Mouse (Mus musculus): Measurements from ENCODE around the gene Gipc3.

The Gipc3 gene

DNA sequence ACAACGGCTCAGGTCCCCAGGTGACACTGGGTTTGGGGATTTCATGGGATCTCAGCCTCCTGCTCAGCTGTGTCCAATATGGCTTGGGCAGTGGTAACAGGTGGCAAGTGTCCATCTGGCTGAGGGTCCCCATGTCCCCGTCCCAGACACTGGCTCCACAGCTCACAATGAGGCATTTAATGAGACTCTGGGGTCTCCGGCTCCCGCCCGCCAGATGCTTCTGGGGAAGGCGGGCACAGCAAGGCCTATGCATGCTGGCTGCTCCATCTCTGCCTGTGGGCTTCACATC lies 24.1 kb upstream of the Gipc3 start:
- in situ Hi-C loops (cut with MboI): no loop called here

DNA sequence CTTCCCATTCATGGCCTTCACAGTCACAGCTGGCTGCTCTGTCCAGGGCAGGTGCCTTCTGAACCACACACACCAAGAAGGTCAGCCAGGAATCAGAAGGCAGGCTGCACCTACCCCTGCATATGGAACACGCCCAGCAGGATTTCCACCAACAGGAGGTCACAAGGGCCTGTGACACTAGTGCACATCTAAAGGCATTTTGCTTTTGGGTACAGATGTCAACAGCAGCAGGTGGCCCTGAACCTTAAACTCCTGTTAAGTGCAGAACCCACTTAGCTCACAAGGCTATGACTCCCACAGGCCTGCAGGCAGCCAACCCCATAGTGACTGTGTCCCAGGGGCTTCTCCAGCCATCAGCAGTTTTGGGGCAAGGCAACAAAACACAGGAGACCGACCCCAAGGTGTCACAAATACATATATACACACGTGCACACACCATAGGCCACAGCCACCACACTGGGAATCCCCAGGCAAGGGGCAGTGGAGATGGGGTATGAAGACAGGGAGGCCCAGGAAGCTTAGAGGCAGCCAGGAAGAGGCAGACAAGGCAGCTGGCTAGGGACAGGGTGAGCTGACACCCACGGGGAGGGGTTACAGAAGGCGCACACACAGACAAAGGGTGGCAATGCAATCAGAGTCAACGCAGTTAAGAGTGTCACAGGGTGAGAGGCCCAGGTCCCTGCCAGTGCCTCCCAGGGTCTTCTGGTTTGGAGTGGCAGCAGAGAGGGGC lies 23.6 kb upstream of the Gipc3 start:
- in situ Hi-C loops (cut with MboI): no loop called here

DNA sequence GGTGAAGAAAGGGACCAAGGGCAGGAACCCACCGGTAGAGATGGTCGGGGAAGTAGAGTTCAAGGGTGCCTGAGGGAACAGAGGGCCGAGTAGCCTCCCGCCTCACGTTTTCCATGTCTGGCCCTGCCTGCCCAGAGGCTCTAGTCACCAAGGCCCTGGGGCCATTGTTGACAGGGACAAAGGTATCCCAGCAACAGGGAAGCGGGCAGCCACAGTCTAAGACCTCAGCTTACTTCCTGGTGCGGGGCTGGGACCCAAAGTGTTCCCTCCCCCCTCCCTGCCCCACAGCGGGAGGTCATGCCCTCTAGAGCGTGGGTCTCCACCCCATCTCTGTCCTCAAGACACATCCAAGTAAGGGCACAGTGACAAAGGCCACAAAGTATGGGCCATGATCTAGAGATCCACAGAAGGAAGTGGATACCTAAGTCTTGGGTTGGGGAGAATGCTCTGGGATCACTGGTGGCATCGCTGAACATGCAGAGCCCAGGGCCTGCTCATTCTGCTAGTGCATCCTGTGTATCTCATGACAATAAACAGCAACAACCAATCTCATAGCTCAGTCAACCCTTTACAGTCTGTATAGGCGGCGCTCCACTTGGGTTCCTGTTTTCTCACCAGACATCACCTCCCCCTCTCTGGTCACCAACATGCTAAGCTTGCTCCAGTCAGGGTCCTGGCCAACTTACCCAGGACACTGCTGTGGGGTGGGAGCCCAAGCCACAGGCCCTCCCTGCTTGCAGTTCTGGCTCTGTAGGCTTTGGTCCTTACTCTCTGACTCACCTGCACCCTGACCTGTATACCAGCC lies 22.8 kb upstream of the Gipc3 start, which contains the start of gene 4930404N11Rik:
Gene 4930404N11Rik (minus strand): TSS at position 145 of the 805 bp plus-strand sequence.
- in situ Hi-C loops (cut with MboI): no loop called here

DNA sequence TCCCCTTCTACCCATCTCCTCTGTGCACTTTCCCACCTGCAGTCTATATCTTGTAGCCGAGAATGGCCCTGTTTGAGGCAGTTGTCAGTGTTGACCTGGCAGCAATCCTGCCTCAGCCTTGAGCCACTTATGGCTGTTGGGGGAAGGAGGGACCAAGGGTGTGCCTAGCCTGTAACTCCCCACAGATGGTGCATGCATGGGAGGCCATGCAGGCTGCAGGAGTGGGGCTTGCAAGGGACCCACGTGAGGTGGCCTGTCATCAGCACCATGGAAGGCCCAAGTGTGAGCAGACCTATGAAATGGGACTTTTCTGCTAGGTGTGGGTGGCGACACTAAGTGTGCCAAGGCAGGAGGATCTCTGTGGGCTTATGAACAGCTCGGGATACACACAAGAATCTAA lies 22.0 kb upstream of the Gipc3 start:
- in situ Hi-C loops (cut with MboI): no loop called here

DNA sequence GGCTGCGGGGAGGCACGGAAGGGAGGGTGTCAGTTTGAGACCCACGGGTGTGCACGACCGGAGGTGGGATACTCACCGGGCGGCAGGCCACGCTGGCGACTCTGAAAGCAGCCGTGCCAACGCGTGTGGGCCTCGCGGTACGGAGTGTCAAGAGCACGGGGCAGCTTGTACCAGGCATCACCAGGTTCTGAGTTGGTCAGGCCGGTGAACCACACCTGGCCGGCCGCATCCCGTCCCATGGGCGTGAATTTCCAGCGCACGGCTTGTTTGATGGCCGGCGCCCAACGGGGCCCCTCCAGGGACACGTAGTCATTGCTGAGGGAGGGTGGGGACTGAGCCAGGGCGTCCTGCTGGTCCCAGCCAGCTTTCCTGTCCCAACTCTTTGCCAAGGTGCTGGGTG lies 21.6 kb upstream of the Gipc3 start:
- in situ Hi-C loops (cut with MboI): no loop called here

DNA sequence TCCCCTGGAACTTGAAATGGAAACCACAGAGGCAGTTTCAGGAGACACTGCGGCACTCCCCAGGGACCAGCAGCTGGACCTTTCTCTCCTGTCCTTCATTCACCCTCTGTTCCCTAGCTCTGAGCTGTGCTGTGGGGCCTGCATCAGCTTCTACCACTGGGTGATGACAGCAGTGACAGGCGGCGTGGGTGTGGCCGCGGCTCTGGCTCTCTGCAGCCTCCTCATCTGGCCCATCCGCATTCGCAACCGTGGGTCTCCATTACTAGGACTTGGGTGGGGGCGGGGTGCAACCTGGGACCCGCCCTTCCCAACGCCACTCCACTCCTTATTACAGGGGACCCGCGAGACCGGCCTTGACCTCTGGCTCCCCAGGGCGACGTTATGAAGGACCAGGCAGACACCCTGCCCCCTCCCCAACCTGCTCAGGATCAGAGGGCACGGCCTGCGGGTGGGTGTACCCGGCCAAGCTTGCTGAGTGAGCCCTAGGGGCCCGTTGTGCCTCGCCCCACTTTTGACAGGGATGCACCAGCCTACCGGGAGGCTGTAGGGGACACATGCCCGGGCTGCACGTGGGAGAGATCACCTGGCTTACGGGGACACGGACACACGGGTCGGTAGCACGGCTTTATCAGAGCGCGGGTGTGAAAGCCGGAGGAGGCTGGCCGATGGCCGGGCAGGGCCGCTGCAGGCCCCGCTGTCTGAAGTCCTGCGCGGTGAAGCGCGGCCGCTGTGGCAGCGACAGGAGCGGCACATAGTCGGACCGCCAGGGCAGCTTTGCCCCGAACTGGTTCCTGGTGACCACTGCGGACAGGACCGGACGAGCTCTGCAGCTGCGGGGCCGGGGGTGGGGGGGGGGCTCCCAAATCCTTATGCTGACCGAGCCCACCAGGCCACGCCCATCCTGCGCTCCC lies 20.6 kb upstream of the Gipc3 start:
- in situ Hi-C loops (cut with MboI): no loop called here

DNA sequence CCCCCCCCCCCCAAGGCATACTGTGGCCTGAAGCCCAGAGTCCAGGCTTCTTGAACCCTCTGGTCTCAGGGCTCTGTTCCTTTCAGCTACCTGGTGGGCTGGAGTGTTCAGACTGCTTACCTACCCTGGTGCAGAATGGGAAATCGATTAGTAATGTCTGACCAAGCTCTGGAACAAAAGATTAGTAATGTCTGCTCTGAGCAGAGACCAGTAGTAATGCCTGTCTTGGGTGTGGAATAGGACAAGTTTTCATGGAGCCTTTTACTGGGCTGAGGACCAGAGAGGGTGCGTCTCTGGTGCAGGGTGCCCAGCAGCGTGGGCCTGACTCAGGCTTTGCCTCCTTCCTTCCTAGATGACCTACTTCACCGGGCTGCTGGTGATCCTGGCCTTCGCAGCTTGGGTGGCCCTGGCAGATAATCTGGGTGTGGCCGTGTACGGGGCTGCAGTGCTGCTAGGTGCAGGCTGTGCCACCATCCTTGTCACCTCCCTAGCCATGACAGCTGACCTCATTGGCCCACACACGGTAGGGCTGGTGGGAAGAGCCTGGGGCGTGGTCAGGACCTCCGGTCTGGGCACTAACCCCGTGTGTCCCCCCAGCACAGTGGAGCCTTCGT lies 19.4 kb upstream of the Gipc3 start:
- in situ Hi-C loops (cut with MboI): no loop called here

DNA sequence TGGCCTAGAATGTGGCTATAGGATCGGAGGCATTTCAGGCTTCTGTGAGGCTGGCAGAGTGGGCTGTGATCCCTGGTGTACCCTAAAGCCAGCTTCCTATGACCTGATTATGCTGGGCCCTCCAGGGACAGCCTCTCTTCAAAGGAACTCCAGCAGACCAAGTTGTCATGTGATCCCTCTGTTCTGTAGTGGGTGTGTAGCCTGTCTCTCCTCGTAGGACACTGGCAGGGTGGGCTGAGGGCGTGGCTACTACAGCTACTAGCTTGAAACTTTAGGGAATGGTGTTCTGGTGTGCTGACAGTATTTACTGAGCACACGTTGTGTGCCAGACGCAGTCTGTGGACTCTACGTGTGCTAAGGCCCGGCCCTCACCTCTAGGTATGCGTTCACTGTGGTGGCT lies 17.7 kb upstream of the Gipc3 start:
- in situ Hi-C loops (cut with MboI): no loop called here

DNA sequence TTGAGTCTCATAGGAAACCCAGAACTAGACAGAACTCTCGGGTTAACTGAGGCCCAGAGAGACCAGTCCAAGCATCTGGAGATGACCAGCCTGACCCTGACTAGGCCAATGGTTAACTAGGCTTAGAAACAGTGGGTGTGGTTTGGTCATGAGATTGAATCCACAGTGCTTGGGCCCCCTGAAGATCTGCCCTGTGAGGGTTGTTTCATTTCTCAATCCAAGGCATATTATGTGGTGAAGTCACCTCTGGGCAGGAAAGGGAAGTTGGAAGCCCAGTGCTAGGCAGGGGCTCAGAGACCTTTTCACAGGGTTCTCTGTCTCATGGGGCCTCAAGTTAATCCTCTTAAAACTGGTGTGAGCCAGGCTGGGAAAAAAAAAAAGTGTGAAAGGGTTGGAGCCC lies 15.8 kb upstream of the Gipc3 start:
- in situ Hi-C loops (cut with MboI): no loop called here

DNA sequence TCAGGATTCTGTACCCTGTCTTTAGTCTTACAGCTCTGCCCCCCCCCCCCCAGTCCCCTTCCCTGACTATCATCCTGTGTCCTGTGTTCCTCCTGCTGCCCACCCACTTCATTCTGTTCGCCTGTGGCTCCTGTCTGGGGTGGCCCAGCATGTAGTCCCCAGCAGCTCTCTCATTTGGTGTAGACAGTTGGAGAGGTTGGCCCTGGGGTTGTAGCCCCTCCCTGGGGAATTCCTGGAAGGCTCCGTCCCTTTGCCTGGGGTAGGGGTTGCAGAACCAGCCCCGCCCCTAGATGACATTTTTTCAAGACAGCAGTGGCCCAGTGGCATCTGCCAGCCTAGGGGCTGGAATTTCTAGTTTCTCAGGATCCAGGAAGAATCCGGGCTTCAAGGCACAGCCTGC lies 15.1 kb upstream of the Gipc3 start:
- in situ Hi-C loops (cut with MboI): no loop called here

DNA sequence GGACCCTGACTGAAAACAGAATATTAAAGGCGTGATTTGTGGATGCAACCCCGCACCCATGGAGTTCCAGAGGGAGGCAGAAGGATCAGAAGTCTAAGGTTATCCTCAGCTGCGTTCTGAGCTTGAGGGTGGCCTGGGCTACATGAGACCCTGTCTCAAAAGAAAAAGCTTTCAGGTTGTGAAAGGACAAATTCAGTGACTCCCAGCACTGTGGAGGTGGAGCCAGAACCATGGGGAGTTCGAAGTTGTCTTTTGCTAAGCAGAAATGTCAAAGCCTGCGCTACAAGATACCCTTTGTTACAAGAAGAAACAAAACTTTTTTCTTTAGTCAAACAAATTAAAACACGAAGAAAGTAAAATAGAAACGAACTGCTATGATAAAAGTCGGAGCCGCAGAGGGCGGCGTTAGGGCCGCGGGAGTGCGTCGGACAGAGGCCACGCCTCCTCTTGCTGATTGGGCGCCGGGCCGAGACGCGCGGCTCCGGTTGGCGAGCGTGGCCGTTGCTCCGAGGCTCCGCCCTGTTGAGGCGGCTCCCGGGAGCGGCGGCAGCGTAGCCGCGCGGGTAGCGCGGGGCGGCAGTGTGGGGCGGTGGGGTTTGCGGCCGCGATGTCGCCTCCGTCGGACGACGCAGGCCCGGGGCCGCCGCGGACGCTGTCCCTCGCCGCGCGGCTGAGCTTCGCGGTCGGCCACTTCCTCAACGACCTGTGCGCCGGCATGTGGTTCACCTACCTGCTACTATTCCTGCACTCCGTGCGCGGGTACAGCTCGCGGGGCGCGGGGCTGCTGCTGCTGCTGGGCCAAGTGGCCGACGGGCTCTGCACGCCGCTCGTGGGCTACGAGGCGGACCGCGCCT lies 14.2 kb upstream of the Gipc3 start, which contains the start of gene Mfsd12:
Gene Mfsd12 (plus strand): TSS at position 501 of the 854 bp plus-strand sequence.
- in situ Hi-C loops (cut with MboI): no loop called here

DNA sequence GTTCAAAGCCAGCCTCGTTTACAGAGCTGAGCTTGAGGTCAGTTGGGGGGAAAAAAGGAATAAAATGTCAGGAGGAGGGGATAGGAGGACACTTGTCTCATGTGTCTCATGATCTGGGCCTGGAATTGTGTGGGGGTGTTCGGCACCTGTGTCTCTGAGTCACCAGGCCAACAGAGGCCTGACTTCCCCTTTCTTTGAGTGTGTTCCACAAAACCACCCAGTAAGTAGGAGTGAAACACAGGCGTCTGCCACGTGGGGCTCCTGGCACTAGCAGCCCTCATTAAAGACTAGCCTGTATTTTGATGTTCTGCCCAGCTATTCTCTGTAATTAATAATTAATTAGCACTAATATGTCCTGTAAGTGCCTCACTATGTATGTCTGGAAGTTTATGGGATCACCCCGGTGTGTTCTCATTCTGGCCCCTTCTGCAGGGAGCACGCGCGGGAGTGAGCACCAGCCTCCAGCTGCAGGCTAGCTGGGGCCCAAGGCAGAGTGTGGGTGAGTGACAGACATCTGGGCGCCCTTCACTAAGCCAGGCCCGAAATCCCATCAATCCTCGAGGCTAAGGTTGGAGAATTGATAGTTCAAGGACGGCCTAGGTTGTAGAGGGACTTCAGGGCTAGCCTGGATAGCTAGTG lies 13.4 kb upstream of the Gipc3 start:
- in situ Hi-C loops (cut with MboI): no loop called here

DNA sequence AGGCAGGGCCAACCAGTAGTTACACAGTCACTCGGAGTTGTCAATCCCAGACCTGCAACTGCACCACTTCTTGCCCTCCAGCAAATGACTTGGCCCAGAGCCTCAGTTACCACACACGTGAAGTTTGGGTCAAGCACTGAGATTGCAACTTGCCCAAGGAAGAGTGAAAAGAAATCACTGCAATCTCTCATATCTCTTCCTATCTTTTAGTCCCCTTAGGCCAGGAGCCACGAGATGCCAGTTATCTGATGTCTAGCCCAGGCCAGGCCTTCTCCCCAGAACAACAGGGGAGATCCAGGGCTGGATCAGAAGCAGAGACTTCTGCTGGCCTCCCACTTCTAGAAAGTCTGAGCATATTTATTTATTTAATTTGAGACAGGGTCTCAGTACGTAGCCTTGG lies 12.5 kb upstream of the Gipc3 start:
- in situ Hi-C loops (cut with MboI): no loop called here

DNA sequence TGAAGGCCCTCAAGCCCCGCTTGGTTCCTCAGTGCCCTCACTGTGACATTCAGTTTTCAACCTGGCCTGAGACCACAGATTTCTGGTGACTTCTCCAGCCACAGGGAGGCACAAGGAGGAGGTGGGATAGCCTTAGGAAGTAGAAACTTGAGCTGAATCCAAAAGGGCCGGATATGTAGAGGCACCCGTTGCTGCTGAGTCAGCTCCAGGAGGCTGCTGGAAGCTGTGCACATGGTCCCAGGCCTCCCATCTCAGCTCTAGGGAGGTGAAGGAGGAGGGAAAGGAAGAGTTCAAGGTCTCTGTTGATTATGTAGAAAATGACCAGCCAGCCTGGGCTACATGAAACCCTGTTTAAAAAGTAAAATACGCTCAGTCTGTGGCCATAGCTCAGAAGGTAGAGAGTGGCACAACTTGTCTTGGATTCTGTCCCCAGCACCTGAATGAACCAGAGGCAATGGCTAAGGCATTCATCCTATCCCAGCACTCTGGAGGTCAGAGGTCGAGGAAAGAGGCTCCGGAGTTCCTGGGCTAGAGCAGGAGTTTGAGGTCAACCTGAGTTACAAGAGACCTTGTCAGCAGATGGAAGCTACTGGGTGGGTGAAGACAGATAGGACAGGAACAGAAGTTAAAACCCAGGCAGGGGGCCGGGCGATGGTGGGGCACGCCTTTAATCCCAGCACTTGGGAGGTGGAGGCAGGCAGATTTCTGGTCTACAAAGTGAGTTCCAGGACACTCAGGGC lies 11.8 kb upstream of the Gipc3 start:
- in situ Hi-C loops (cut with MboI): no loop called here

DNA sequence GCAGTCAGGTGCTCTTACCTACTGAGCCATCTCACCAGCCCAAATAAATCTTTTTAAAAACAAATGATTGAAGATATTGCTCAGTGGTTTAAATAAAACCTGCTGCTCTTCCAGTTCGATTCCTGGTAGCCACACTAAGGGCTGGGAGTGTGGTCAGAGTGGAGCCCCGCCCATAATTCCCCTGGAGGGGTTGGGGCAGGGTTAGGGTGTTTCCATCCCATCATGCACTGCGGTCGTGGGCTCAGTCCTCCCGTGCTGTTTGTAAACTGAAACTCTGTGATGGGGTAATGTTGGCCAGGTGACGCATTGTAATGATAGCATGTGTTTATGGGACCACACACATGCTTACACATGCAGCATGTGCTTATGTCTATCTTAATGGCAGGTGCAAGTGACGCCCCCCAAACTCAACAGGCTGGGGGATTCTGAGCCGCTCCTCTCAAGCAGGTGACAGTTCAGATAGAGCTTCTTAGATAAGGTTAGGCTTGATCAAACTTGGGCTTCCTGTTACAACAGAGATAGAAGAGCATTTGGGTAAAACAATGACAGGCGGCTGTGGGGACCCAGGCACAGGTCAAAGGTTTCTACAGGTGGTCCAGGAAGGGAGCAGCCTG lies 8.7 kb upstream of the Gipc3 start:
- in situ Hi-C loops (cut with MboI): no loop called here

DNA sequence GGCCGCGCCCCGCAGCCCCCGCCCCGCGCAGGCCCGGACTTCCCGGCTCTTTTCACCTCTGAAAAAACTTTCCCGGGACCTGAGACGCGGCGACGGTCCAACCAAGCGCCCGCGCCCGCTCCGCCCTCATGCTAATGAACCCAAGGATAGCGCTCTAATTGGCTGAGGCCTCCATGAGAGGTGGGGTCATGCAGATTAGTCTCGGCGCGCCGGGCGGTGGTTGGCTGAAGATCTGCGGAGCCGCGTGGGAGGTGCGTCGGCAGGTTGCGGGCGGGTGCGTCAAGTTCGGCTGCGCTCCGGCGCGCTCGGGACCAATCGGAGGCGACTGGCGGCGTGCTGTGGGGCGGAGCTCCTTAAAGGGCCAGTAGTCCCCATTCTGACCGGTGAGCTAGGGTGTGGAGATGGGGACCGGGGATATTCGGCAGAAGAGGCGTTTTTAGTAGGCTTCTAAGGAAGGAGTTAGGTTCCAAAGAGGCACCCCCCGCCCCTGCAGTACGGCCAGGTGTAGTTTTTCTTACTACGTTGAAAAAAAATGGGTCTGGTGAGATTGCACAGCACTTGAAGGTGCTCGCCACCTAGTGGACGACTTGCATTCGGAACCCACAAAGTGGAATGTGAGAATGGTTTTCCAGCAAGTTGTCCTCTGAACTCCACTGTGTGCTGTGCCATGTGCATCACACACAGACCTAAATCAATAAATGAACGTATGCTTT lies 7.4 kb upstream of the Gipc3 start, which contains the start of gene Hmg20b:
Gene Hmg20b (minus strand): TSS at position 130 of the 713 bp plus-strand sequence.
- in situ Hi-C loops (cut with MboI): no loop called here

DNA sequence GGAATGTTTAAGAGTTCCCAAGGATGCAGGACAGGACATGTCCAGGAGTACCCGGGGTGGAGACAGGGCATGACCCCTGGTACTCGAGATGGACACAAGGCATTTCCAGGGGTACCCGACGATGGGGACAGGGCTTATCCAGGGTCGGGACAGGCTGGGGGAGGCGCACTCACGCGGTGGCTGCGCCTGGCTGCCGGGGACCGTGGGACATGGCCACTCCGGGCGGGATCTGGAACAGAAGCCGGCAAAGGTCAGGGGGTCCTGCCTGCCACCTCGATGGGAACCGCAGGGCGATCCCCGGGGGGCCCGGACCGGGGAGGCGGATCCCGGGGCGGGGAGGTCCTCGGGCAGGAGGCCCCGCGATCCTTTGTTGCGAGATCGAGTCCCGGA lies 6.9 kb upstream of the Gipc3 start:
- in situ Hi-C loops (cut with MboI): loop anchor here (10.0 kb wide), 1 partner anchor 55 kb away; the partner anchor contains the start of genes Pip5k1c and Tjp3

DNA sequence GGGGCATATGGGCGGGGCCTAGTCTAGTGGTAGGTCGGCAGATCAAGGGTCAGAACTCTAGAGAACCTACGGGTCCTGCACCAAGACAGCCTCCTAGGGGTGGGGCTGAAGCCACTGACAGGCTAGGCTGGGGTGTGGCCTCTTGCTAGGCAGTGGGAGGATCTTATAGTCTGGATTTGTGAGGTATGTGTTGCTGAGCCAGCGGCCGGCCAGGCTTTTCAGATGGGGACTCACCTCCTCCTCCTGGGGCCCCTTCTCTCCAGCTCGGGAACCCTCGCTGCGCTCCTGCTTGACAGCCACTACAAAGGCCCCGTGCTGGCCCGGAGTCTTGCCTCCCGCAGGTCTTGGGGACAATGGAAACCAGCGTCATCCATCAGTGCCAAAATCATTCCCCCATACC lies 6.1 kb upstream of the Gipc3 start:
- in situ Hi-C loops (cut with MboI): loop anchor here (10.0 kb wide), 1 partner anchor 54 kb away; the partner anchor contains the start of genes Pip5k1c and Tjp3

Data from mature B cell (primary cell).